In the genomic region with DNA sequence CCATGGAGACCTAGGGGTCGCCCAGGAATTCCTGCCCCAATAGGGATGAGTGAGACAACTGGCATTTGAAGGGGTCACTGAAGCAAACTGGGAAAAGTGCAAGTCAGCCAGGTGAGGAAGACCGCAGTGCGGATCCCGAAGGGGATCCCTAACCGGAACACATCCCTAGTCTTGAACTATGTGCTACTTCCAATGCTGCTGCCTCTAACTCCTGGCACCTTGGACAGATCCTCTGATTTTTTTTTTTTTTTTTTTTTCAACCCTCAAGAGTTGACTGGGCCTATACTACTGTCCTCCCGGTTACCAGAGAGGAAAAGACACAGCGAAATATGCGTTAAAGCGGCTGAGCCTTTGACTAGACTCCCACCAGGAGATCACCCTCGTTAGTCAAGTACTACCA, we compare ENCODE assay signal across 9 mouse cellular contexts. TPM values are rescaled to one million over a fixed set of nuclear protein-coding genes. Genes with fewer than 3 reads are reported as not detected.
DNase-seq lines count a peak whose midpoint lies in the region; ATAC-seq and TF ChIP-seq lines count a peak whose summit lies in the region.
"Had no signal": no experiment of that assay in that cellular context is flagged by ENCODE, and none has a peak within 500 bp of the region (broad histone marks: within the 10 kb centered on the region; RNA-seq: fewer than 3 reads in every experiment).

No protein-coding gene starts in this region.

- H3K9ac ChIP-seq in kidney, embryonic 16.5 days (replicated peaks; ENCODE audit: low read length), result peak overlapping the region; percentile 75; the same call in 1 of the 2 replicates
- peak overlapping the region; percentile 70; the same call in 1 of the 2 replicates for H3K9ac ChIP-seq in embryonic facial prominence, embryonic 12.5 days
- no peak overlapping the region for H3K9ac ChIP-seq in intestine, embryonic 14.5 days (ENCODE audit: low read length)

- no peaks in the 10 kb centered on the region for H3K79me2 ChIP-seq in myocyte (ENCODE audit: control insufficient read depth, insufficient read depth)

- peaks cover 46% of the 10 kb centered on the region for H3K4me1 ChIP-seq in kidney, embryonic 16.5 days (ENCODE audit: insufficient read depth, low read length)
- H3K4me1 ChIP-seq in embryonic facial prominence, embryonic 12.5 days, result peaks cover 53% of the 10 kb centered on the region
- H3K4me1 ChIP-seq in intestine, embryonic 14.5 days (replicated peaks; ENCODE audit: control insufficient read depth, insufficient read depth, low read length), result peaks cover 38% of the 10 kb centered on the region
- peaks cover 12% of the 10 kb centered on the region for H3K4me1 ChIP-seq in thymus, adult 2 months (replicated peaks; ENCODE audit: control insufficient read depth, insufficient read depth, low read length)

- H3K27ac ChIP-seq in kidney, embryonic 16.5 days (ENCODE audit: low read length), result peak overlapping the region; percentile 84
- H3K27ac ChIP-seq in embryonic facial prominence, embryonic 12.5 days, result peak overlapping the region; percentile 74
- peak overlapping the region; percentile 81 for H3K27ac ChIP-seq in intestine, embryonic 14.5 days (ENCODE audit: low read depth)
- H3K27ac ChIP-seq in thymus, adult 2 months (ENCODE audit: control insufficient read depth, insufficient read depth, low read length), result no peak overlapping the region

- no peak for DNase-seq in kidney, adult 9 months
- no peak for DNase-seq in intestine, embryonic 14.5 days (ENCODE audit: low spot score)
- no peak for DNase-seq in layer of hippocampus, postnatal 25 days (ENCODE audit: extremely low spot score in 1 of 2, low spot score in 1 of 2)
- DNase-seq in thymus, adult 2 months, result no peak

- no peaks in the 10 kb centered on the region for H3K9me3 ChIP-seq in kidney, embryonic 16.5 days (ENCODE audit: low read length)
- no peaks in the 10 kb centered on the region for H3K9me3 ChIP-seq in embryonic facial prominence, embryonic 12.5 days
- H3K9me3 ChIP-seq in intestine, embryonic 14.5 days (ENCODE audit: control insufficient read depth, low read length), result no peaks in the 10 kb centered on the region

- H3K4me2 ChIP-seq in kidney, embryonic 16.5 days (replicated peaks; ENCODE audit: low read depth, low read length), result peak overlapping the region; percentile 70
- peak overlapping the region; percentile 92 for H3K4me2 ChIP-seq in embryonic facial prominence, embryonic 12.5 days (replicated peaks)
- H3K4me2 ChIP-seq in intestine, embryonic 14.5 days (ENCODE audit: low read length), result peak overlapping the region; percentile 82
- H3K4me2 ChIP-seq in myocyte (ENCODE audit: low read depth), result peak overlapping the region; percentile 87

- H3ac ChIP-seq in myocyte (ENCODE audit: control insufficient read depth, insufficient read length), result peak overlapping the region; percentile 6

- TF ChIP-seq CTCF in thymus, adult 2 months (IDR thresholded peaks at IDR 0.05; ENCODE audit: borderline replicate concordance, control insufficient read depth, extremely low read depth, insufficient read depth, low read length, poor library complexity), result no peak

- peak overlapping the region; percentile 79 for H3K4me3 ChIP-seq in kidney, embryonic 16.5 days (ENCODE audit: low read length)
- H3K4me3 ChIP-seq in embryonic facial prominence, embryonic 12.5 days, result peak overlapping the region; percentile 71
- H3K4me3 ChIP-seq in intestine, embryonic 14.5 days (ENCODE audit: low read depth, low read length), result peak overlapping the region; percentile 69
- H3K4me3 ChIP-seq in myocyte, result peak overlapping the region; percentile 25
- H3K4me3 ChIP-seq in thymus, adult 2 months (ENCODE audit: control insufficient read depth, insufficient read depth, low read length), result no peak overlapping the region

- H3K27me3 ChIP-seq in kidney, embryonic 16.5 days (ENCODE audit: insufficient read depth, low read length), result no peaks in the 10 kb centered on the region
- no peaks in the 10 kb centered on the region for H3K27me3 ChIP-seq in embryonic facial prominence, embryonic 12.5 days
- no peaks in the 10 kb centered on the region for H3K27me3 ChIP-seq in intestine, embryonic 14.5 days (replicated peaks; ENCODE audit: control insufficient read depth, insufficient read depth, low read length)
- peaks cover 14% of the 10 kb centered on the region for H3K27me3 ChIP-seq in myocyte (ENCODE audit: control insufficient read depth, insufficient read depth, insufficient read length)
- peaks cover 7% of the 10 kb centered on the region; the same call in 1 of the 2 replicates for H3K27me3 ChIP-seq in thymus, adult 2 months (ENCODE audit: control insufficient read depth, insufficient read depth, low read length)

- 2% methylated on average over 10 of the region's 10 CpGs for WGBS in kidney, embryonic 16.5 days
- 5% methylated on average over 10 of the region's 10 CpGs for WGBS in embryonic facial prominence, embryonic 12.5 days
- 6% methylated on average over 10 of the region's 10 CpGs for WGBS in intestine, embryonic 14.5 days
- WGBS in thymus, adult 2 months, result 52% methylated on average over 10 of the region's 10 CpGs

- TF ChIP-seq POLR2A in myocyte (IDR thresholded peaks at IDR 0.05; ENCODE audit: insufficient read length, low read depth), result no peak
- TF ChIP-seq POLR2A in thymus, adult 2 months (IDR thresholded peaks at IDR 0.05; ENCODE audit: control insufficient read depth, extremely low read depth, insufficient read depth, low read length, poor library complexity), result no peak

- peaks cover 25% of the 10 kb centered on the region for H3K36me3 ChIP-seq in kidney, embryonic 16.5 days (ENCODE audit: insufficient read depth, low read length)
- H3K36me3 ChIP-seq in embryonic facial prominence, embryonic 12.5 days, result peaks cover 30% of the 10 kb centered on the region
- peaks cover 27% of the 10 kb centered on the region for H3K36me3 ChIP-seq in intestine, embryonic 14.5 days (ENCODE audit: control insufficient read depth, insufficient read depth, low read length)
- no peaks in the 10 kb centered on the region for H3K36me3 ChIP-seq in myocyte (ENCODE audit: control insufficient read depth, insufficient read depth)
- no peaks in the 10 kb centered on the region for H3K36me3 ChIP-seq in thymus, adult 2 months (ENCODE audit: control insufficient read depth, insufficient read depth, low read length)

- ATAC-seq in kidney, embryonic 16.5 days (ENCODE audit: low FRiP score, low TSS enrichment), result peak; percentile 7; the same call in 1 of the 2 replicates
- ATAC-seq in embryonic facial prominence, embryonic 12.5 days (ENCODE audit: insufficient number of reproducible peaks, insufficient read depth, low FRiP score, low TSS enrichment), result no peak
- ATAC-seq in intestine, embryonic 14.5 days (replicated peaks; ENCODE audit: low FRiP score, low TSS enrichment, low read depth), result peak; percentile 28
- no peak for ATAC-seq in erythroid progenitor cell, adult 5-6 weeks (replicated peaks; ENCODE audit: low FRiP score, poor library complexity, severe bottlenecking)

RNA-seq across cellular contexts. Expression of a gene that starts 7.3 kb away (rescaled TPM):
- 3.1 and 4.4 TPM in 2 replicates for polyA plus RNA-seq in kidney, embryonic 16.5 days (2015; fragmentation: Nextera tagmentation; extraction: Ambion mirVana)
- 4.7 and 5.4 TPM in 2 replicates for polyA plus RNA-seq in embryonic facial prominence, embryonic 12.5 days (2016; fragmentation: Nextera tagmentation; extraction: Ambion mirVana)
- 1.7 TPM in 2 replicates for polyA plus RNA-seq in intestine, embryonic 14.5 days (2014; fragmentation: Nextera tagmentation; extraction: Ambion mirVana)
- 0.91 TPM for polyA plus RNA-seq in myocyte (2012; fragmentation: generic; extraction: Trizol)
- total RNA-seq in layer of hippocampus, postnatal 25 days (2021), result 1 to 10 TPM; 3.6 to 4.7 TPM
- polyA plus RNA-seq in thymus, adult 2 months (2012; rRNA removed), result 6.4 and 9.0 TPM in 2 replicates
- 1.3 TPM in 1 of 2 replicates, not detected in the other for total RNA-seq in erythroid progenitor cell, adult 5-6 weeks (2015; ENCODE audit: low replicate concordance)
- not detected in 2 replicates for total RNA-seq in erythroid progenitor cell, adult 5-6 weeks (2017; ENCODE audit: low replicate concordance)

RNA-seq across cellular contexts. Expression of a gene that starts 11.4 kb away (rescaled TPM):
- 28.9 and 30.4 TPM in 2 replicates for polyA plus RNA-seq in kidney, embryonic 16.5 days (2015; fragmentation: Nextera tagmentation; extraction: Ambion mirVana)
- polyA plus RNA-seq in embryonic facial prominence, embryonic 12.5 days (2016; fragmentation: Nextera tagmentation; extraction: Ambion mirVana), result 49.0 and 55.8 TPM in 2 replicates
- polyA plus RNA-seq in intestine, embryonic 14.5 days (2014; fragmentation: Nextera tagmentation; extraction: Ambion mirVana), result 11.8 and 13.2 TPM in 2 replicates
- 34.7 TPM for polyA plus RNA-seq in myocyte (2012; fragmentation: generic; extraction: Trizol)
- 100 to 1,000 TPM; 339 to 369 TPM for total RNA-seq in layer of hippocampus, postnatal 25 days (2021)
- polyA plus RNA-seq in thymus, adult 2 months (2012; rRNA removed), result 10.6 and 11.4 TPM in 2 replicates
- total RNA-seq in erythroid progenitor cell, adult 5-6 weeks (2015; ENCODE audit: low replicate concordance), result not detected in 2 replicates
- total RNA-seq in erythroid progenitor cell, adult 5-6 weeks (2017; ENCODE audit: low replicate concordance), result 0.13 TPM in 1 of 2 replicates, not detected in the other

RNA-seq across cellular contexts. Expression of a gene that starts 15.0 kb away (rescaled TPM):
- 34.9 and 35.8 TPM in 2 replicates for polyA plus RNA-seq in kidney, embryonic 16.5 days (2015; fragmentation: Nextera tagmentation; extraction: Ambion mirVana)
- polyA plus RNA-seq in embryonic facial prominence, embryonic 12.5 days (2016; fragmentation: Nextera tagmentation; extraction: Ambion mirVana), result 10.3 and 10.5 TPM in 2 replicates
- 11.6 and 12.6 TPM in 2 replicates for polyA plus RNA-seq in intestine, embryonic 14.5 days (2014; fragmentation: Nextera tagmentation; extraction: Ambion mirVana)
- 0.11 TPM for polyA plus RNA-seq in myocyte (2012; fragmentation: generic; extraction: Trizol)
- total RNA-seq in layer of hippocampus, postnatal 25 days (2021), result under 1 TPM; 0.34 to 0.96 TPM
- polyA plus RNA-seq in thymus, adult 2 months (2012; rRNA removed), result 10.4 and 13.9 TPM in 2 replicates
- total RNA-seq in erythroid progenitor cell, adult 5-6 weeks (2015; ENCODE audit: low replicate concordance), result not detected in 2 replicates
- not detected in 2 replicates for total RNA-seq in erythroid progenitor cell, adult 5-6 weeks (2017; ENCODE audit: low replicate concordance)
- polyA plus RNA-seq: erythroblast, embryonic 14.5 days had no signal

RNA-seq across cellular contexts. Expression of a gene that starts 15.2 kb away (rescaled TPM):
- polyA plus RNA-seq in kidney, embryonic 16.5 days (2015; fragmentation: Nextera tagmentation; extraction: Ambion mirVana), result 29.8 and 35.7 TPM in 2 replicates
- 18.4 and 19.7 TPM in 2 replicates for polyA plus RNA-seq in embryonic facial prominence, embryonic 12.5 days (2016; fragmentation: Nextera tagmentation; extraction: Ambion mirVana)
- polyA plus RNA-seq in intestine, embryonic 14.5 days (2014; fragmentation: Nextera tagmentation; extraction: Ambion mirVana), result 25.2 and 27.9 TPM in 2 replicates
- 44.1 TPM for polyA plus RNA-seq in myocyte (2012; fragmentation: generic; extraction: Trizol)
- 10 to 100 TPM; 31.7 to 35.5 TPM for total RNA-seq in layer of hippocampus, postnatal 25 days (2021)
- polyA plus RNA-seq in thymus, adult 2 months (2012; rRNA removed), result 76.1 and 78.0 TPM in 2 replicates
- total RNA-seq in erythroid progenitor cell, adult 5-6 weeks (2015; ENCODE audit: low replicate concordance), result 13.3 TPM in 1 of 2 replicates, not detected in the other
- total RNA-seq in erythroid progenitor cell, adult 5-6 weeks (2017; ENCODE audit: low replicate concordance), result 3.3 and 4.2 TPM in 2 replicates

RNA-seq across cellular contexts. Expression of a gene that starts 44.2 kb away (rescaled TPM):
- polyA plus RNA-seq in kidney, embryonic 16.5 days (2015; fragmentation: Nextera tagmentation; extraction: Ambion mirVana), result 21.7 and 24.5 TPM in 2 replicates
- polyA plus RNA-seq in embryonic facial prominence, embryonic 12.5 days (2016; fragmentation: Nextera tagmentation; extraction: Ambion mirVana), result 28.8 and 29.7 TPM in 2 replicates
- polyA plus RNA-seq in intestine, embryonic 14.5 days (2014; fragmentation: Nextera tagmentation; extraction: Ambion mirVana), result 16.7 and 18.2 TPM in 2 replicates
- 9.3 TPM for polyA plus RNA-seq in myocyte (2012; fragmentation: generic; extraction: Trizol)
- total RNA-seq in layer of hippocampus, postnatal 25 days (2021), result 100 to 1,000 TPM in 1 of 2 experiments, 10 to 100 TPM in 1; 85.6 to 106 TPM
- polyA plus RNA-seq in thymus, adult 2 months (2012; rRNA removed), result 16.2 and 19.6 TPM in 2 replicates
- total RNA-seq in erythroid progenitor cell, adult 5-6 weeks (2015; ENCODE audit: low replicate concordance), result 1.8 and 5.0 TPM in 2 replicates
- total RNA-seq in erythroid progenitor cell, adult 5-6 weeks (2017; ENCODE audit: low replicate concordance), result 1.9 and 2.7 TPM in 2 replicates

Comparison
In these comparisons a context has a peak if more than half of its experiments do, and no peak if none do; other contexts are left out.
1. ATAC-seq: peak in kidney, embryonic 16.5 days (single experiment) and intestine, embryonic 14.5 days (single experiment); none in embryonic facial prominence, embryonic 12.5 days (single experiment) and erythroid progenitor cell, adult 5-6 weeks (single experiment).
2. RNA of a gene that starts 15.0 kb away (polyA plus RNA-seq): 34.9 to 35.8 TPM in kidney, embryonic 16.5 days, 10.4 to 13.9 TPM in thymus, adult 2 months, 11.6 to 12.6 TPM in intestine, embryonic 14.5 days and 10.3 to 10.5 TPM in embryonic facial prominence, embryonic 12.5 days; 0.11 TPM in myocyte (single experiment); every median in the first group is over 10 times any median in the second.
3. Peak in every context shown above with its lines, with median percentiles within 50 percentile points of each other: H3K4me2 ChIP-seq.